Mouse (Mus musculus): Measurements from ENCODE around the gene Hemk1.

Hemk1 gene

DNA sequence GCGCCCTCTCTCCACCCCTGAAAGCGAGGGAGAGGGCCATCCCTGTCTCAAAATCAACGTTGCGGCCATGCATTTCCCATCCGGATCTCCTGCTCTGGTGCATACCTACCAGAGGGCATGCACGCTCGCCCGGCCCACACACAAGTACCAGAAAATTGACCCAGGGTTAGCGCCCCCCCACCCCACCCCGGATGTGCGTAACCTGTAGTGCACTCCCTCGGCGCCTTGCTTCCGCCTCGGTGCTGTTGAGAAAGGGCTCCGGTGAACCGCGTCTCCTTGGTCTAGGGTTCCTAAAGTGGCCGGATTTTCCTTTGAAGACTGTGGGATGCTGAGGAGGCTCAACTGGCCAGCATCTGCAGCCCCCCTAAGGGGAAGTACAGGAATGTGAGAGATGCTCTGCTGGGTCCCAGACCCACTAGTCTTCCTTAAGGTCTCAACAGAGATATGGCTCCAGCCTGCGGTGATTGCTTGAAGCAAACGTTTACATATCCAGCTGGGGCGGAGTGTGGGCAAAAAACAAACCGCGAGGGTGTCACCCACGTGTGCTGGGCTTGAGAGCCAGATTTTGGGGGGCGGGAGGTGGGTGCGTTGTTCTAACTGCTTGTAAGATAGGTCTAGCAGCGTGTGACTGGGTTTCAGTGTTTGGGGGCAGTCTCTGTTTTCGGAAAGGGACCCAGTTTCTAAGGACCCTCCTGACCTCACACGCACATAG lies at the start of gene Hemk1:
TSS of gene Hemk1 (minus strand) at position 179 of the 712 bp plus-strand sequence.
- DNase-seq, result peak; percentile 81 to 82

DNA sequence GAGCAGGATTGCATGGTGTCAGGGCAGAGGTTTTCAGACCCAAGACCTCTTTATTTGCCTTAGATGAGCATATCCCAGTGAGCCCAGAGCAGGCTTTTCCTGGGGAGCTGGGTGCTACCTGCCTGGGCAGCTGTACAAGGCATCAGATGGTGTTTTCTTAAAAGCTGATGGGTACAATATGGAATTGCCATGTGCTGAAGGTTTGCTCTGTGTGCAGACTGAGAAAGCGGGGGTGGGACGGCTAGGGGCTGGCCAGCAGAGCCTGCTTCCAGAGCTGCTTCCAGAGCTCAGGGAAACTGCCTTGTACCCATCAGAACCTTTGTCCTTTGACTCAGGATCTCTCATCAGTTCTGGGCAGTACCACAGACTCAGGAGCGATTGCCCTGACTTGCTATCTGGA lies 49.6 kb upstream of the Hemk1 start:
- DNase-seq, result no peak

- peak; percentile 54 to 58 for DNase-seq
These were observed 48.6 kb upstream of the Hemk1 start for GRCm38 (mm10) chr9:107386722-107387121.

- DNase-seq, result no peak
These were observed 46.2 kb upstream of the Hemk1 start for GRCm38 (mm10) chr9:107384396-107384795.

DNA sequence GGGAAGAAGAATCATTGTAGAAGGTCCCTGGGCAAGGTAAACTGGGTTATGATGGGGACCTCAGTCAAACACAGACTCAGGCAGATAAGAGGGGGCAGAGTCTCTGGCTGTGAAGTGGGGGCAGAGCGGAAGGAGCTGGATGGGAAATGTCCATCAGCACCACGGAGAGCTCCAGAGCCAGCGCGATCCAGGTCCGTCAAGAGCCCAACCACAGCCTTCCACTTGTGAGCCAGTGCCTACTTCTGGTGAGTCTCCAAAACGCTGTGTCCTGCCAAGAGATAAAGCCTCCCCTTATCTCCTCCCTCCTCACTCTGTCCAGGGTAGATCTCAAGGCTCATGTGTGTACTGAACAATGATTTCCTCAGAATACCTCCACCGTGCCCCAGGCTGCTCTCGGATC lies 43.6 kb upstream of the Hemk1 start:
- no peak for DNase-seq

DNA sequence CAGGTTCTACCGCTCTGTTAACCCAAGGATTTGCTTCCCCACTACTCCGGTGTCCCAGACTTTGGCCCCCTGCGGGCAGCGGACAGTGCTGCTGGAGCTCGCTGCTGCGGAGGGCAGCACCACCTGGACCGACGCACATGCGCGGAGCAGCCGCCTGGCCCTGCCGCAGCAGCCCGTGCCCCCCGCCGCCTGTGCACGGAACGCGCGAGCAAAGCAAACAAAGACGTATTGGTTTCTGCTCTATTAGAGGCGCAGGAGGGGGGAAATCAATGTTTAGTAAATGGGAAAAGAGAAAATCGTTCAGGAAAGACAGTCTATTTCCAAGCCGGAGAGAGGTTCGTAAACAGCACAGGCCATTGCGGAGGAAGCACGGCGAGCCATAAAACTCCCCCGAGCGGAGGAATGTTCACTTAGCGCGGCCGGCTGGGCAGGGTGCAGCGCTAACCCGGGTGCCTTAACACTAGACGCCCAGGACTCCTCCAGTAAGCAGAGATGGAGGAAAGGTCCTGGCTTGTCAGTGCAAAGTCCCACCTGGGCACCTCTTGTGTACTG lies 39.9 kb upstream of the Hemk1 start:
- DNase-seq, result no peak

DNA sequence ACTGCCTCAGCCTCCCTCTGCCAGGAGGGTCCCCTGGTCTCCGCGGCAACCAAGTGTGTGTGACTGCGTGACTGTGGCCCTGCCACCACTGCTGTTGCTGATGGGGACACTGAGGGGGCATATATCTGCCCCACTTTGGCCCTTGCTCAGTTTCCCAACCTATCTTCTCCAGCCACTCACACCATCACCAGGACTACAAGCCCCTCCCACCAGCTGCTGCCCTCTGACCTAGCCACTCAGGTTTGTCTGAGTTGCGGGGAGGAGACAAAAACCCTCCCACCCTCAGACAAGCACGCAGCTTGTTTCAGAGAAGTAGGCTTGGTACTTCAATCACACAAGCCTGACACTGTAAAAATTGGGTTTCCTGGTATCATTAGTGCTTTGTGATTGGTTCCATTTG lies 37.3 kb upstream of the Hemk1 start:
- no peak for DNase-seq

DNA sequence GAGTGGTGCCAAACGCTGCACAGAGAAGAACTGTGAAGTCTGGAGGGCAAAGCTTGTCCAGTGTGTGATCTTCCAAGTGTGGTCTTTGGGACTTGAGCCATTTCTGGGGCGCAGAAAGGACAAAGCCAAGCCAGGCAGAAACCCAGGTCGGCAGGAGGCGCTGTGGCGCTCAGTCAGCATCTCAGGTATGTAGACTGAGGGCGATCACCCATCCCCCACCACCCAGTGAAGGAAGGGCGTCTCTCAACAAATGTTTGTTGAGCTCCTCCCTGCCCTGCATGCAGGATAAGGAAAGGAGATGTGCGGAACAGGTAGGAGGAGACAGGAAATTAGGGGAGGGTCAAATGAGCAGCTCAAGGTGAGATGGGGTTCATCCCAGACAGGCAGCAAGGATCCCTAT lies 36.5 kb upstream of the Hemk1 start:
- DNase-seq, result peak; percentile 9 to 15

GRCm38 (mm10) chr9:107372441-107372840 lies 34.3 kb upstream of the Hemk1 start:
- DNase-seq, result no peak

DNA sequence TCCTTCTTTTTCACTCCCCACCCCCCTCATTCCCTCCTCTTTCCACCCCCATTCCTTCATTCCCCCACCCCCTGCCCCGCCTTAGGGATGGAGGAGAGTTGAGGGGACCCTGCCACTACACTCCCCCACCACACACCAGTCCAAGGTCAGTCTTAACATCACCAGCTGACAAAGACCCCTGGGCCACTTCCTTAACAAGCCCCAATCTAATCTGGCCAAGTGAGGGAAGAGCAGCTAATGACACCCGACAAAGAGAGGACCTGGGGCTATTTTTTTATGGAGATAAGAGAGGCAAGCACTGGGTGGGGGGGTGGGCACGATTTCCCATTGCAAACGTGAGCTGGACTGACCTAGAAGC lies 31.9 kb upstream of the Hemk1 start:
- no peak for DNase-seq

- DNase-seq, result no peak
These were observed 31.3 kb upstream of the Hemk1 start for GRCm38 (mm10) chr9:107369270-107370105.

DNA sequence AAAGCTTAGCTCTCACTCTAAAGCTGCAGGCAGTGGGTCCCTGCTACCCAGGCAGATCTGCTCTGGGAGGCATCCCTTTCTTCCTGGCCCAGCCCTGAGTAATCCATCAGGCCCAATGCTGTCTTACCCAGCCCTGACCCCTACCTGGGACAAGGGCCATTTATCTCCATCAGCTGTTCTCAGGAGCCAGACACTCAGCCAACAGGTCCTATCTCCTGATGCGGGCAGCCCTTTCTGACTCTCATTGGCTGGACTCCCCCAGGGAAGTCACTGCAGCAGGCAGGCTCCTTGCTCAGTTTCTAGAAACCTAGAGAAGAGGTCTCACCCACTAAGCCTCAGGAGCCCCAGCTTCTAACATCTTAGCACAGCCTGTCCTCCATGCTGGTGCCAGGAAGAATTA lies 30.2 kb upstream of the Hemk1 start:
- DNase-seq, result no peak

DNA sequence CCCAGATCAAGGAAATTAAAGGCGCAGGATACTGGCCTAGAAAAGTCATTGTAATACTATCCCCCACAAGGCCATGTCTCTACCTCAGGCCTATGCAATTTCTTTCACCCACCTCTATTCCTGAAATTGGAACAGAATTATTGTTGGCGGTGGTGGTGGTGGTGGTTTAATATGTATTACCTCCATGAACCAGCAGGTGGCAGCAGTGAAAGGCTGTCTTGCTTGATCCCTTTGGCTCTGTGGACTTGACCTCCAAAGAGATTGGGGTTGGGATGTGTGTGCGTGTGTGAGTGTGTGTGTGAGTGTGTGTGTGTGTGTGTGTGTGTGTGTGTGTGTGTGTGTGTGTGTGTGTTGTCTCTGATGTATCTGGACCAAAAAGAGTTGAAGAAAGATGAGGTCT lies 28.5 kb upstream of the Hemk1 start:
- peak; percentile 62 to 65 for DNase-seq

GRCm38 (mm10) chr9:107360989-107361388 lies 22.8 kb upstream of the Hemk1 start:
- no peak for DNase-seq

- DNase-seq, result peak; percentile 83 to 84
These were observed 19.5 kb upstream of the Hemk1 start for GRCm38 (mm10) chr9:107357651-107358050.

GRCm38 (mm10) chr9:107355870-107356765 lies 18.0 kb upstream of the Hemk1 start:
- peak; percentile 67 to 73 for DNase-seq

DNA sequence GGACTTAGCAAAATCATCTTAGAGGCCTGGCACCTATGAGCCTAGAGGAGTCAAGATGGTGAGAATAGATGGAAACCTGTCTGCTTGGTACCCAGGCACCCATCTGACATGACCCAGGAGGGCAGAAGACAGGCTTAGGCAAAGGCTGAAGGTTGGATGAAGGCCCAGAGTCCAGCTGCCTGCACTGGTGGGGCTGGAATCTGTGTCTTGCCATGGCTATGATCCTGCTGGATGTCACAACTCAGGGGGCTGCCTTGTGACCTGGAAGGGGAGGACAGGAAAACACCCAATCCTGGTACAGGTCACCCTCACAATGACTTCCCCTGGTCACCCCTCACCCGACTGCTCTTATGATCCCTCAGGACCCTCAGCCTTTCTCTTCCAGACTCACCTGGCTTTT lies 16.7 kb upstream of the Hemk1 start:
- no peak for DNase-seq

- DNase-seq, result no peak
These were observed 11.2 kb upstream of the Hemk1 start for GRCm38 (mm10) chr9:107349321-107349720.

DNA sequence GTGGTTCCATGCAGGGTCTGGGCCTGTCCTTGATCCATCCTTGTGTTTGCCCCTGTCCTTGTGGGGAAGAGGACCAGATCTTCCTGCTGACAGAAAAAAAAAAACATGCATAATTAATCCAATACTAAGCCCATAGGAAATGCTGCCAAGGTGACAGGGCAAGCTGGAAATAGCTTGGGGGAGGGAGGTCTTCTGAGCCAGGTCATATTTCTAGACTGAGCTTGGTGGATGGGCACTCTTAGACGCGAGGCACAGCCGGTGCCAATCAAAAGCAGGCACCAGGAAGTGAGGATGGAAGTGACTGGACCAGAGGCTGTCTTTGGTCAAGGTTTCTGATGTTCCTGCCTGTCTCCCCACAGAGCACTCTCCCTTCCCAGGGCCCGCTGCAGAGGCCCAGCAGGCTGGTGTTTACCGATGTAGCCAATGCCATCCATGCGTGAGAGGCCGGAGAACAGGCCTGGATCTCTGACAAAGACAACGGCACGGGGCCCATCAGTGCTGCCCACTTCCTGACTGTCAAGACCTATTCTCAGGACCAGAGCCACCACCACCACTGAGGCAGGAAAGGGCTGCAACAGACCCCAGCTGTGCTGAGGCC lies 9.5 kb upstream of the Hemk1 start:
- no peak for DNase-seq

DNA sequence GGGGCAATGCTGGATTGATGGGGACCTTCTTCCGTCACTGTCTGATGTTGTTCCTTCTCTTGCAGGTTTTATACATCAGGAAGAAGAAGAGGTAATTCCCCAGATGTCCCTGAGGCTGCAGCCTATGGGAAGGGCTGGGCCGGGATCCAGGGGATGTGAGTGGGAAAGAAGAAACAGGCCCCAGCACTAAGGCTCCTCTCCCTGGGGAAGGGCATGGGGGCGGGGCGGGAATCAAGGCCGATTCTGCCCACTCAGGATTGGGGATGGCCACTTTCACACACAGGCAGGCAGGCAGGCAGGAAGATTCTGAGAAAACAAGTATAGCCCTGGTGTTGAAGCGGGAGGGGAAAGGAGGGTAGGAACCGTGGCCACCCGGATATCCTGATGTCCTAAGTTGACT lies 7.9 kb upstream of the Hemk1 start:
- no peak for DNase-seq

- DNase-seq, result no peak
These were observed 5.9 kb upstream of the Hemk1 start for GRCm38 (mm10) chr9:107344027-107344426.

DNA sequence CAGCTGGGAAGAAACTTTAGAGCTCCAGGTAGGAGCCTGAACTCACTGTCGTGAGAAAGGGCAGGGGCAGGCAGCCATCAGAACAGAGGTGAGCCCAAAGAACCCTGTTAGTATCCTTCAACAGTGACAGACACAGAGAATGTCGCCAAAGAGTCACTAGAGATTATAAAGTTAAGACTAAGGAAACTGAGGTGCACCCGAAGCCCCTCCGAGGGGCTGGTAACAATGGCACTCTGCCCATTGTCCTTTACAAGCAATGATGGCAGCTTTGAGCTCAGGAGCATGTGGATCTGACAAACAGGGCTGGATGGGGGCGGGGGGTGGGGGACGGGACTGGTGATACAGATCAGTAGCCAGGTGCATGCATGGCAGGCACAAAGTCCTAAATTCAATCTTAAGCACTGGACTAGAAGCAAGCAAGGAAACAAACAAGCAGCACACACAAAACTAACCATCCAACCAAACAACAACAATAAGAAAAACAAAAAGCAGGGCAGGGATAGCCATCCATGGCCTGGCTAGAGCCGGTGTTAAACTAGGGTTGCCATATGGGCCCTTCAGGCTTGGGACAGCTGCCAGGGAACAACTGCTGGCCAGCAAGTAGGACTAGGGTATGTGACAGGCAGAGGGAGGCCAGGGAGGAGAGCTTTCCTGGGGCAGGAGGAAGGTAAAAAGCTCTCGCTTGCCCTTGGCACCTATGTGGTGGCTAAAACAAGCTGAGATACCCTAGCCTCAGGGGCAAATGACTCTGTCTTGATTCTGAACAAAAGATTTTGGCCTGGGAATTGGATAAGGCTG lies 5.2 kb upstream of the Hemk1 start:
- no peak for DNase-seq
